Mouse (Mus musculus): ENCODE measurements at regions not wholly inside any gene's neighbourhood (a gene's known extent, or its start where the extent isn't known, plus 50 kb on each side); places are given as distances from the start of the nearest gene placed in this dataset.

GRCm38 (mm10) chr5:54342976-54343375 is 344.7 kb downstream of the Stim2 start:
- no peaks in the 10 kb centered on the region for H3K9me3 ChIP-seq (ENCODE audit: low read length)
- H3K27me3 ChIP-seq (ENCODE audit: insufficient read depth, low read length): no peaks in the 10 kb centered on the region
- no peaks in the 10 kb centered on the region for H3K4me1 ChIP-seq (replicated peaks; ENCODE audit: low read depth, low read length)
- TF ChIP-seq NANOG (IDR thresholded peaks at IDR 0.05; ENCODE audit: borderline replicate concordance, low read length) (no peak), POU5F1 (IDR thresholded peaks at IDR 0.05; ENCODE audit: borderline replicate concordance, low read length) (no peak), CTCF (conservative IDR thresholded peaks at IDR 0.05; ENCODE audit: low read length) (no peak)
- no peaks in the 10 kb centered on the region for H3K36me3 ChIP-seq (ENCODE audit: insufficient read depth, low read length)
- H3K4me3 ChIP-seq (replicated peaks; ENCODE audit: low read length): no peak overlapping the region

- no peak for TF ChIP-seq NANOG (IDR thresholded peaks at IDR 0.05; ENCODE audit: borderline replicate concordance, low read length)
- Histone ChIP-seq H3K27me3 (ENCODE audit: insufficient read depth, low read length) (no peaks in the 10 kb centered on the region), H3K4me3 (replicated peaks; ENCODE audit: low read length) (no peak overlapping the region), H3K4me1 (replicated peaks; ENCODE audit: low read depth, low read length) (no peaks in the 10 kb centered on the region), H3K9me3 (ENCODE audit: low read length) (no peaks in the 10 kb centered on the region), H3K36me3 (ENCODE audit: insufficient read depth, low read length) (no peaks in the 10 kb centered on the region)
Observed at GRCm38 (mm10) chr5:54343432-54343831, 345.1 kb downstream of the Stim2 start.

- TF ChIP-seq CTCF (conservative IDR thresholded peaks at IDR 0.05; ENCODE audit: low read length): no peak
- TF ChIP-seq NANOG (IDR thresholded peaks at IDR 0.05; ENCODE audit: borderline replicate concordance, low read length): no peak
- no peak for TF ChIP-seq POU5F1 (IDR thresholded peaks at IDR 0.05; ENCODE audit: borderline replicate concordance, low read length)
- Histone ChIP-seq H3K36me3 (ENCODE audit: insufficient read depth, low read length) (no peaks in the 10 kb centered on the region), H3K9me3 (ENCODE audit: low read length) (no peaks in the 10 kb centered on the region), H3K27me3 (ENCODE audit: insufficient read depth, low read length) (no peaks in the 10 kb centered on the region), H3K4me3 (replicated peaks; ENCODE audit: low read length) (no peak overlapping the region), H3K4me1 (replicated peaks; ENCODE audit: low read depth, low read length) (no peaks in the 10 kb centered on the region)
Observed at GRCm38 (mm10) chr5:54348820-54349596, 350.7 kb downstream of the Stim2 start.

- no peaks in the 10 kb centered on the region for H3K4me1 ChIP-seq (replicated peaks; ENCODE audit: low read depth, low read length)
- no peak overlapping the region for H3K4me3 ChIP-seq (replicated peaks; ENCODE audit: low read length)
- H3K36me3 ChIP-seq (ENCODE audit: insufficient read depth, low read length): no peaks in the 10 kb centered on the region
- no peaks in the 10 kb centered on the region for H3K9me3 ChIP-seq (ENCODE audit: low read length)
- H3K27me3 ChIP-seq (ENCODE audit: insufficient read depth, low read length): no peaks in the 10 kb centered on the region
- TF ChIP-seq POU5F1 (IDR thresholded peaks at IDR 0.05; ENCODE audit: borderline replicate concordance, low read length) (no peak), CTCF (conservative IDR thresholded peaks at IDR 0.05; ENCODE audit: low read length) (no peak), NANOG (IDR thresholded peaks at IDR 0.05; ENCODE audit: borderline replicate concordance, low read length) (no peak)
Observed at GRCm38 (mm10) chr5:54349775-54350332, 351.6 kb downstream of the Stim2 start.

GRCm38 (mm10) chr5:54356105-54356504 is 357.8 kb downstream of the Stim2 start:
- no peak overlapping the region for H3K4me3 ChIP-seq (replicated peaks; ENCODE audit: low read length)
- no peaks in the 10 kb centered on the region for H3K27me3 ChIP-seq (ENCODE audit: insufficient read depth, low read length)
- no peak for TF ChIP-seq CTCF (conservative IDR thresholded peaks at IDR 0.05; ENCODE audit: low read length)
- no peak for TF ChIP-seq POU5F1 (IDR thresholded peaks at IDR 0.05; ENCODE audit: borderline replicate concordance, low read length)
- no peaks in the 10 kb centered on the region for H3K4me1 ChIP-seq (replicated peaks; ENCODE audit: low read depth, low read length)
- no peaks in the 10 kb centered on the region for H3K36me3 ChIP-seq (ENCODE audit: insufficient read depth, low read length)
- no peaks in the 10 kb centered on the region for H3K9me3 ChIP-seq (ENCODE audit: low read length)

- H3K36me3 ChIP-seq (ENCODE audit: insufficient read depth, low read length): no peaks in the 10 kb centered on the region
- no peaks in the 10 kb centered on the region for H3K4me1 ChIP-seq (replicated peaks; ENCODE audit: low read depth, low read length)
- no peaks in the 10 kb centered on the region for H3K27me3 ChIP-seq (ENCODE audit: insufficient read depth, low read length)
- H3K4me3 ChIP-seq (replicated peaks; ENCODE audit: low read length): no peak overlapping the region
- TF ChIP-seq CTCF (conservative IDR thresholded peaks at IDR 0.05; ENCODE audit: low read length): no peak
- no peak for TF ChIP-seq NANOG (IDR thresholded peaks at IDR 0.05; ENCODE audit: borderline replicate concordance, low read length)
- TF ChIP-seq POU5F1 (IDR thresholded peaks at IDR 0.05; ENCODE audit: borderline replicate concordance, low read length): no peak
- no peaks in the 10 kb centered on the region for H3K9me3 ChIP-seq (ENCODE audit: low read length)
Observed at GRCm38 (mm10) chr5:54357501-54357900, 359.2 kb downstream of the Stim2 start.

- Histone ChIP-seq H3K4me3 (replicated peaks; ENCODE audit: low read length) (no peak overlapping the region), H3K27me3 (ENCODE audit: insufficient read depth, low read length) (no peaks in the 10 kb centered on the region)
Observed at GRCm38 (mm10) chr5:54358221-54358620, 359.9 kb downstream of the Stim2 start.

More at GRCm38 (mm10) chr5:54358221-54358620, 359.9 kb downstream of the Stim2 start:
- no peaks in the 10 kb centered on the region for H3K4me1 ChIP-seq (replicated peaks; ENCODE audit: low read depth, low read length)
- TF ChIP-seq POU5F1 (IDR thresholded peaks at IDR 0.05; ENCODE audit: borderline replicate concordance, low read length) (no peak), CTCF (conservative IDR thresholded peaks at IDR 0.05; ENCODE audit: low read length) (no peak), NANOG (IDR thresholded peaks at IDR 0.05; ENCODE audit: borderline replicate concordance, low read length) (no peak)
- H3K9me3 ChIP-seq (ENCODE audit: low read length): no peaks in the 10 kb centered on the region
- H3K36me3 ChIP-seq (ENCODE audit: insufficient read depth, low read length): no peaks in the 10 kb centered on the region

All from E14TG2a.4 (cell line).